Mouse (Mus musculus) lung, postnatal 0 days (tissue): ENCODE results near the gene Klf9. TPM values are rescaled to one million over a fixed set of nuclear protein-coding genes. Genes with fewer than 3 reads are reported as not detected.

Experiments used
- ATAC-seq: fragments of 200-750 bp; cut with Nextera tagmentation; 2 replicates; pipeline ENCODE4 v1.8.0; 2017; ENCODE audit warnings: moderate library complexity
- DNase-seq: peaks from one replicate; pipeline ENCODE4 v3.0.0-alpha.2; 2016; ENCODE audit warnings: low spot score
- H3K27ac ChIP-seq: fragments of 300-500 bp; sonication (generic); 2 replicates; pipeline ENCODE4 v1.5.1; 2014; ENCODE audit warnings: antibody characterized with exemption, mild to moderate bottlenecking, low read length, mixed read lengths
- H3K27me3 ChIP-seq: fragments of 300-500 bp; sonication (generic); replicated peaks from 2 replicates; pipeline ENCODE4 v1.6.1; 2014; ENCODE audit warnings: low read length, mixed read lengths; ENCODE audit not compliant: insufficient read depth
- H3K36me3 ChIP-seq: fragments of 300-500 bp; sonication (generic); 2 replicates; pipeline ENCODE4 v1.6.1; 2014; ENCODE audit warnings: low read length, mixed read lengths; ENCODE audit not compliant: insufficient read depth
- H3K4me1 ChIP-seq: fragments of 300-500 bp; sonication (generic); 2 replicates; pipeline ENCODE4 v1.6.1; 2014; ENCODE audit warnings: antibody characterized with exemption, low read depth, low read length, mixed read lengths; ENCODE audit not compliant: insufficient read depth
- H3K4me2 ChIP-seq: fragments of 300-500 bp; sonication (generic); replicated peaks from 2 replicates; pipeline ENCODE4 v1.6.1; 2014; ENCODE audit warnings: low read depth, mild to moderate bottlenecking, low read length, moderate library complexity, mixed read lengths
- H3K4me3 ChIP-seq: fragments of 300-500 bp; sonication (generic); 2 replicates; pipeline ENCODE4 v1.5.1; 2014; ENCODE audit warnings: low read depth, low read length
- H3K9ac ChIP-seq: fragments of 300-500 bp; sonication (generic); replicated peaks from 2 replicates; pipeline ENCODE4 v1.6.1; 2014; ENCODE audit warnings: low read depth, mild to moderate bottlenecking
- H3K9me3 ChIP-seq: fragments of 300-500 bp; sonication (generic); 2 replicates; pipeline ENCODE4 v1.6.1; 2016; ENCODE audit warnings: low read length, mixed read lengths
- CTCF ChIP-seq: IDR thresholded peaks from 2 replicates; pipeline ENCODE4 v1.5.1; 2016; ENCODE audit warnings: antibody characterized with exemption, mild to moderate bottlenecking
- EP300 ChIP-seq: IDR thresholded peaks from 2 replicates; pipeline ENCODE4 v1.6.1; 2016; ENCODE audit warnings: antibody characterized with exemption, mild to moderate bottlenecking, control low read depth
- WGBS: fragments of 180-500 bp; shearing (Covaris S2); extraction: QIAGEN DNeasy Blood & Tissue Kit; methylation state at CpG from one replicate; pipeline ENCODE4 v1.1.7; 2014; 5-methylcytosine and 5-hydroxymethylcytosine counted together
- polyA plus RNA-seq: library from polyadenylated mRNA; unstranded; fragments of >200 nt; fragmentation: Nextera tagmentation; extraction: Ambion mirVana; gene quantifications from 2 replicates; pipeline ENCODE4 v1.2.1, GENCODE M21; 2015

The Klf9 gene
- polyA plus RNA-seq, 1 experiment from 2014 or later: 46.2 TPM

- DNase-seq (no peak), ATAC-seq (no peak)
- H3K4me2 ChIP-seq: no peak overlapping the region
- peaks cover 29% of the 10 kb centered on the region for H3K4me1 ChIP-seq
- H3K27me3 ChIP-seq: no peaks in the 10 kb centered on the region
- WGBS: 81% methylated on average over 5 of the region's 5 CpGs
- TF ChIP-seq CTCF (no peak), EP300 (no peak)
- no peak overlapping the region for H3K27ac ChIP-seq
- H3K9ac ChIP-seq: no peak overlapping the region
- H3K9me3 ChIP-seq: no peaks in the 10 kb centered on the region
- no peak overlapping the region for H3K4me3 ChIP-seq
- H3K36me3 ChIP-seq: no peaks in the 10 kb centered on the region
These were observed 12.6 kb downstream of the Klf9 start for GRCm38 (mm10) chr19:23153606-23154127.

- Histone ChIP-seq H3K4me3 (no peak overlapping the region), H3K9ac (no peak overlapping the region), H3K36me3 (no peaks in the 10 kb centered on the region), H3K27me3 (no peaks in the 10 kb centered on the region), H3K9me3 (no peaks in the 10 kb centered on the region), H3K4me1 (peaks cover 6% of the 10 kb centered on the region; the same call in 1 of the 2 replicates), H3K27ac (no peak overlapping the region), H3K4me2 (no peak overlapping the region)
- no peak for TF ChIP-seq EP300
- TF ChIP-seq CTCF: no peak
- ATAC-seq (no peak), DNase-seq (no peak)
- 53% methylated on average over 10 of the region's 10 CpGs for WGBS
These were observed 18.9 kb downstream of the Klf9 start for GRCm38 (mm10) chr19:23159780-23160395.

GRCm38 (mm10) chr19:23162387-23162809 lies 21.4 kb downstream of the Klf9 start:
- Histone ChIP-seq H3K27me3 (no peaks in the 10 kb centered on the region), H3K4me3 (no peak overlapping the region), H3K36me3 (no peaks in the 10 kb centered on the region), H3K4me2 (no peak overlapping the region), H3K9me3 (no peaks in the 10 kb centered on the region), H3K27ac (peak overlapping the region; percentile 20; the same call in 1 of the 2 replicates), H3K9ac (no peak overlapping the region), H3K4me1 (peaks cover 6% of the 10 kb centered on the region; the same call in 1 of the 2 replicates)
- TF ChIP-seq CTCF: no peak
- no peak for TF ChIP-seq EP300
- WGBS: 28% methylated on average over 8 of the region's 8 CpGs
- ATAC-seq (peak; percentile 31), DNase-seq (no peak)

GRCm38 (mm10) chr19:23162877-23163276 lies 21.9 kb downstream of the Klf9 start:
- Histone ChIP-seq H3K27me3 (no peaks in the 10 kb centered on the region), H3K9me3 (no peaks in the 10 kb centered on the region), H3K27ac (no peak overlapping the region), H3K4me2 (no peak overlapping the region), H3K9ac (no peak overlapping the region), H3K36me3 (no peaks in the 10 kb centered on the region), H3K4me1 (peaks cover 6% of the 10 kb centered on the region; the same call in 1 of the 2 replicates), H3K4me3 (no peak overlapping the region)
- peak; percentile 3; the same call in 1 of the 2 replicates for ATAC-seq
- 76% methylated on average over 6 of the region's 6 CpGs for WGBS
- no peak for DNase-seq
- TF ChIP-seq EP300 (no peak), CTCF (no peak)

- no peak for DNase-seq
- no peak overlapping the region for H3K4me2 ChIP-seq
- no peak overlapping the region for H3K9ac ChIP-seq
- no peaks in the 10 kb centered on the region for H3K9me3 ChIP-seq
- no peak overlapping the region for H3K27ac ChIP-seq
- peaks cover 6% of the 10 kb centered on the region; the same call in 1 of the 2 replicates for H3K4me1 ChIP-seq
- no peak overlapping the region for H3K4me3 ChIP-seq
- ATAC-seq: no peak
- no peaks in the 10 kb centered on the region for H3K36me3 ChIP-seq
- H3K27me3 ChIP-seq: no peaks in the 10 kb centered on the region
- 56% methylated on average over 3 of the region's 3 CpGs for WGBS
- no peak for TF ChIP-seq CTCF
- TF ChIP-seq EP300: no peak
These were observed 22.3 kb downstream of the Klf9 start for GRCm38 (mm10) chr19:23163361-23163760.

GRCm38 (mm10) chr19:23164651-23165240 lies 23.7 kb downstream of the Klf9 start:
- DNase-seq: no peak
- TF ChIP-seq EP300 (no peak), CTCF (no peak)

More at GRCm38 (mm10) chr19:23164651-23165240, 23.7 kb downstream of the Klf9 start:
- H3K36me3 ChIP-seq: no peaks in the 10 kb centered on the region; the same call in 1 of the 2 replicates
- ATAC-seq: no peak
- no peak overlapping the region for H3K4me2 ChIP-seq
- no peak overlapping the region for H3K4me3 ChIP-seq
- H3K9me3 ChIP-seq: no peaks in the 10 kb centered on the region
- H3K4me1 ChIP-seq: no peaks in the 10 kb centered on the region
- H3K27me3 ChIP-seq: no peaks in the 10 kb centered on the region
- 91% methylated on average over 16 of the region's 16 CpGs for WGBS
- no peak overlapping the region for H3K27ac ChIP-seq
- no peak overlapping the region for H3K9ac ChIP-seq
